ENCODE assay signal across 8 mouse cellular contexts in the genomic region with DNA sequence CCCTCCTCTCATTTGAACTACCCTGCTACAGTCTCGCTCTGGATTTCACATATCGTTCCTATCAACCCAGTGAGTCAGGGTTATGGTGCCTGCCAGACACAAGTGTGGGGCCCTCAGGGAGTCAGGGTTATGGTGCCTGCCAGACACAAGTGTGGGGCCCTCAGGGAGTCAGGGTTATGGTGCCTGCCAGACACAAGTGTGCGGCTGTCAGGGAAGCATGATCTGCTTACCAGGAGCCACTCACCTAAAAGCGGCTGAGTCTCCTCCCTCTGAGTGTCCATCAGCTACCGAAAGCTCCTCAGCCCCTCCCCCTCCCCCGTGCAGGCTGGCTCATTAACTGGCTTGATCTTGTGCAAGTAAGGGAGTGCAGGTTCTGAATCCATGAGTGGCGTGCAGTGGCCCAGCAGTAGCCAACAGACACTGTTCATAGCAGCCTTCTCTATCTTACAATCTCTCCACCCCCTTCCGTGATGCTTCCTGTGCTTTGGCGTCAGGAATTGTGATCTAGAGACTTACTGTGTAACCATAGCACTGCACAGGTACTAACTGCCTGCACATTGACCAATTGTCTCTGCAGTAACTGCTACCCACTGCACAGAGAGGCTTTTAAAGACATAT. TPM values are rescaled to one million over a fixed set of nuclear protein-coding genes. Genes with fewer than 3 reads are reported as not detected.
DNase-seq lines count a peak whose midpoint lies in the region; ATAC-seq lines count a peak whose summit lies in the region.
"Had no signal": no experiment of that assay in that cellular context is flagged by ENCODE, and none has a peak within 500 bp of the region (broad histone marks: within the 10 kb centered on the region; RNA-seq: fewer than 3 reads in every experiment).

No protein-coding gene starts in this region.

- H3K36me3 ChIP-seq in forebrain, embryonic 12.5 days (replicated peaks), result no peaks in the 10 kb centered on the region
- H3K36me3 ChIP-seq in limb, embryonic 10.5 days, result 0 out of 2 replicates have a peak, but pooled peaks cover 9% of the 10 kb centered on the region

- H3K27ac ChIP-seq in forebrain, embryonic 12.5 days, result no peak overlapping the region
- H3K27ac ChIP-seq in limb, embryonic 10.5 days, result peak overlapping the region; percentile 50; the same call in 1 of the 2 replicates

- peak; percentile 74 for ATAC-seq in forebrain, embryonic 12.5 days (ENCODE audit: low FRiP score)

- no peak overlapping the region for H3K4me3 ChIP-seq in forebrain, embryonic 12.5 days (replicated peaks)
- no peak overlapping the region for H3K4me3 ChIP-seq in limb, embryonic 10.5 days

- intact Hi-C loops in left cerebral cortex, postnatal 4 days (cut with DNase I), result no loop called here

- H3K9me3 ChIP-seq in forebrain, embryonic 12.5 days, result no peaks in the 10 kb centered on the region
- H3K9me3 ChIP-seq in limb, embryonic 10.5 days (replicated peaks), result no peaks in the 10 kb centered on the region

- no peaks in the 10 kb centered on the region for H3K27me3 ChIP-seq in forebrain, embryonic 12.5 days
- no peaks in the 10 kb centered on the region for H3K27me3 ChIP-seq in limb, embryonic 10.5 days (ENCODE audit: low read depth, poor library complexity, severe bottlenecking)

- 40% methylated on average over 9 of the region's 9 CpGs for WGBS in forebrain, embryonic 12.5 days
- 53% methylated on average over 9 of the region's 9 CpGs for WGBS in limb, embryonic 10.5 days

- peak; percentile 7 for DNase-seq in left cerebral cortex, postnatal 4 days
- no peak for DNase-seq in left cerebral cortex, adult 18-20 months (ENCODE audit: low spot score in 2 of 2)
- no peak for DNase-seq in limb, embryonic 10.5 days (ENCODE audit: low spot score)
- DNase-seq in retina, postnatal 7 days (ENCODE audit: low read depth, low spot score), result peak; percentile 32
- DNase-seq in gastrocnemius, postnatal 10 days, result no peak
- no peak for DNase-seq in lung, postnatal 4 days
- DNase-seq: lung, embryonic 14.5 days had no signal

- no peak overlapping the region for H3K4me2 ChIP-seq in forebrain, embryonic 12.5 days
- H3K4me2 ChIP-seq: lung, embryonic 14.5 days had no signal

- H3K4me1 ChIP-seq in forebrain, embryonic 12.5 days, result peaks cover 10% of the 10 kb centered on the region
- peaks cover 15% of the 10 kb centered on the region for H3K4me1 ChIP-seq in limb, embryonic 10.5 days

- H3K9ac ChIP-seq in forebrain, embryonic 12.5 days, result no peak overlapping the region
- H3K9ac ChIP-seq: lung, embryonic 14.5 days had no signal

RNA-seq across cellular contexts. Expression of gene Svip, which starts 50.3 kb away (rescaled TPM):
- total RNA-seq in left cerebral cortex, postnatal 4 days (2021), result 10 to 100 TPM; 17.4 to 21.8 TPM
- total RNA-seq in left cerebral cortex, adult 18-20 months (2021), result 10 to 100 TPM; 35.4 to 39.7 TPM
- polyA plus RNA-seq in forebrain, embryonic 12.5 days (2016; fragmentation: Nextera tagmentation; extraction: Ambion mirVana), result 19.1 and 21.1 TPM in 2 replicates
- 1.8 and 2.0 TPM in 2 replicates for polyA plus RNA-seq in limb, embryonic 10.5 days (2016; fragmentation: Nextera tagmentation; extraction: Ambion mirVana)
- 1 to 10 TPM; 5.5 to 6.6 TPM for total RNA-seq in gastrocnemius, postnatal 10 days (2021)

RNA-seq across cellular contexts. Expression of gene 1700015G11Rik, which starts 60.0 kb away (rescaled TPM):
- total RNA-seq in left cerebral cortex, postnatal 4 days (2021), result not detected
- total RNA-seq in left cerebral cortex, adult 18-20 months (2021), result not detected
- not detected in 2 replicates for polyA plus RNA-seq in forebrain, embryonic 12.5 days (2016; fragmentation: Nextera tagmentation; extraction: Ambion mirVana)
- not detected in 2 replicates for polyA plus RNA-seq in limb, embryonic 10.5 days (2016; fragmentation: Nextera tagmentation; extraction: Ambion mirVana)
- total RNA-seq in gastrocnemius, postnatal 10 days (2021), result not detected
- polyA plus RNA-seq: lung, embryonic 14.5 days had no signal

Comparison
In these comparisons a context has a peak if more than half of its experiments do, and no peak if none do; other contexts are left out.
1. DNase-seq: peak in left cerebral cortex, postnatal 4 days (single experiment) and retina, postnatal 7 days (single experiment); none in left cerebral cortex, adult 18-20 months (0 of 2), limb, embryonic 10.5 days (single experiment), gastrocnemius, postnatal 10 days (single experiment) and lung, postnatal 4 days (0 of 2).